Mouse (Mus musculus) adipocyte (in vitro differentiated cells): ENCODE results near the gene Galnt14.

Experiments
- DNase-seq: peaks from one replicate; pipeline ENCODE4 v3.0.0-alpha.2; 2016; ENCODE audit warnings: low spot score

Galnt14 gene

GRCm38 (mm10) chr17:73710042-73710911 lies at the start of gene Galnt14:
Gene Galnt14 (minus strand): TSS chr17:73710453.
- DNase-seq, result no peak

GRCm38 (mm10) chr17:73743681-73744311 lies 33.5 kb upstream of the Galnt14 start:
- DNase-seq, result peak; percentile 88

GRCm38 (mm10) chr17:73723885-73724682 lies 13.8 kb upstream of the Galnt14 start:
- DNase-seq, result peak; percentile 38

GRCm38 (mm10) chr17:73719021-73719748 lies 8.9 kb upstream of the Galnt14 start:
- DNase-seq, result no peak

GRCm38 (mm10) chr17:73716684-73717083 lies 6.4 kb upstream of the Galnt14 start:
- DNase-seq, result no peak

GRCm38 (mm10) chr17:73714440-73715221 lies 4.4 kb upstream of the Galnt14 start:
- DNase-seq, result no peak

GRCm38 (mm10) chr17:73713347-73713746 lies 3.1 kb upstream of the Galnt14 start:
- DNase-seq, result no peak

GRCm38 (mm10) chr17:73711919-73712318 lies 1.7 kb upstream of the Galnt14 start:
- DNase-seq, result no peak

GRCm38 (mm10) chr17:73709131-73710041 lies 867 bp downstream of the Galnt14 start:
- no peak for DNase-seq

- no peak for DNase-seq
Observed at GRCm38 (mm10) chr17:73708451-73708850, 1.8 kb downstream of the Galnt14 start.

- DNase-seq, result no peak
Observed at GRCm38 (mm10) chr17:73703571-73703970, 6.7 kb downstream of the Galnt14 start.

GRCm38 (mm10) chr17:73701016-73701415 lies 9.2 kb downstream of the Galnt14 start:
- DNase-seq, result no peak

GRCm38 (mm10) chr17:73699881-73700280 lies 10.4 kb downstream of the Galnt14 start:
- DNase-seq, result no peak

GRCm38 (mm10) chr17:73694206-73694952 lies 15.9 kb downstream of the Galnt14 start:
- no peak for DNase-seq

- no peak for DNase-seq
Observed at GRCm38 (mm10) chr17:73688261-73688660, 22.0 kb downstream of the Galnt14 start.

- no peak for DNase-seq
Observed at GRCm38 (mm10) chr17:73686292-73686691, 24.0 kb downstream of the Galnt14 start.

GRCm38 (mm10) chr17:73684746-73685145 lies 25.5 kb downstream of the Galnt14 start:
- no peak for DNase-seq

- DNase-seq, result peak; percentile 3
Observed at GRCm38 (mm10) chr17:73671921-73672320, 38.3 kb downstream of the Galnt14 start.

GRCm38 (mm10) chr17:73670048-73670447 lies 40.2 kb downstream of the Galnt14 start:
- DNase-seq, result no peak
